Mouse (Mus musculus): ENCODE measurements around the gene Ethe1. TPM values are rescaled to one million over a fixed set of nuclear protein-coding genes. Genes with fewer than 3 reads are reported as not detected.

Ethe1 gene
- polyA plus RNA-seq, 1 experiment from 2014 or later: 43.7 TPM

GRCm38 (mm10) chr7:24628685-24629610 is 41.6 kb downstream of the Ethe1 start:
- TF ChIP-seq CTCF (IDR thresholded peaks at IDR 0.05; ENCODE audit: low read depth): peak; percentile 21; the same call in 1 of the 2 replicates
- DNase-seq (ENCODE audit: low spot score): peak; percentile 90
- Histone ChIP-seq H3K36me3 (ENCODE audit: insufficient read depth, low read length) (no peaks in the 10 kb centered on the region), H3K9ac (ENCODE audit: low read depth, low read length) (peak overlapping the region; percentile 32; the same call in 1 of the 2 replicates), H3K27me3 (ENCODE audit: insufficient read depth, low read length) (no peaks in the 10 kb centered on the region), H3K4me2 (ENCODE audit: low read length) (peak overlapping the region; percentile 49), H3K27ac (no peak overlapping the region), H3K4me1 (replicated peaks; ENCODE audit: insufficient read depth, low read length) (no peaks in the 10 kb centered on the region), H3K4me3 (replicated peaks; ENCODE audit: low read depth, low read length) (peak overlapping the region; percentile 19; the same call in 1 of the 2 replicates), H3K9me3 (replicated peaks; ENCODE audit: low read length) (no peaks in the 10 kb centered on the region)
- WGBS: 6% methylated on average over 32 of the region's 33 CpGs
- peak; percentile 88 for ATAC-seq (replicated peaks; ENCODE audit: low FRiP score, low read depth)

DNA sequence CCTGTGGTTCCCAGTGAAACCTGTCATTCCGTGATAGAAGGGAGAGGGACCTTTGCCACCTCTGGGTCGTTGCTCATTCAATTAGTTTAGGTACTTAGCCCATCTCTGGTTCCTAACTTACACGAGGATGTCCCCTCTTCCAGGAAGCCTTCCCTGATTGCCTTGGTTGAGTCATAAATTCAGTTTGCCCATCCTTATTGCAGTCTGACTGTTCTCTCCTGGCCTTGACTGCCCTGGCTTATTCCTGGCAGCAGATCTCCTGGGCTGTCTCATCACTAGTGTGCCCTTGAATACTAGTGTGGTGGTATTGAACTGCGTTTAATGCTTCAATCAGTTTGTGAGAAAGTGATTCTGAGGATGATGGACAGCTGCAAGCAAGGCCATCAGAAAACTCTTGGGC is 42.3 kb downstream of the Ethe1 start:
- Histone ChIP-seq H3K36me3 (ENCODE audit: insufficient read depth, low read length) (no peaks in the 10 kb centered on the region), H3K4me1 (replicated peaks; ENCODE audit: insufficient read depth, low read length) (no peaks in the 10 kb centered on the region), H3K27ac (no peak overlapping the region), H3K9me3 (replicated peaks; ENCODE audit: low read length) (no peaks in the 10 kb centered on the region), H3K9ac (ENCODE audit: low read depth, low read length) (no peak overlapping the region), H3K4me2 (ENCODE audit: low read length) (no peak overlapping the region), H3K4me3 (replicated peaks; ENCODE audit: low read depth, low read length) (no peak overlapping the region), H3K27me3 (ENCODE audit: insufficient read depth, low read length) (no peaks in the 10 kb centered on the region)
- no peak for TF ChIP-seq CTCF (IDR thresholded peaks at IDR 0.05; ENCODE audit: low read depth)
- WGBS: 66% methylated on average over 4 of the region's 4 CpGs
- no peak for DNase-seq (ENCODE audit: low spot score)
- ATAC-seq (replicated peaks; ENCODE audit: low FRiP score, low read depth): no peak

DNA sequence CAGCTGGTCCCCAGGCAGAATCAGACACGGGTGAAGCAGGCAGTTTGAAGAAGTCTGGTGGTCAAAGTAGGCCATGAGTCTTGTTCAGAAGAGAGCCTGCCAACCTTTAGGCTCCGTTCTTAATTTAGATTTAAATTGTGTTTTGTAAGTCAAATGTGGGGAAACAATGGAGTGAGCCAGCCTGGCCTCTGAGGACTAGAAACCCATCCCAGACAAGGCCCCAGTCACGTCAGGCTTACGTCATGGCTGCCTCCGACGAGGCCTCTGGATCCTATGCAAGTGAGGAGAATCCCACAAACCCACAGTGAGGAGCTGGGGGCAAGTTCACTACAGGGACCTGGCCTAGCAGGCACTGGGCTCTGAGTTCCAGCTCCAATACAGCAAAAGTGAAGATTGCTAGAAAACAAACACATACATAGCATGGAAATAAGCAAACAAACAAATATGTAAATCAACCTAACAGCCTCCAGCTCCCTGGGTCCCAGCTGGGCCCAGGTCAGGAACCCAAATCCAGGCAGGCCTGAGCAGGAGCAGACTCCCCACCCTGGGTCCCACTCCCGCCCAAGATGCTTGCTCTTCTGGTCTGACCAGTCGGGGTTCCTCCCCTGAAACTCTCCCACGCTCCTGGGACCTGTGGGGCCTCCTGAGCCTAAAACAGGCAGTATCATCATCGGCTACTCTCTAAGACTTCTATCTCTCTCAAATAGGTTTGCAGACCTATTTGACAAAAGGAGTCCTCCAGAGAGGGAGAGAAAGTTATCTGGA is 43.0 kb downstream of the Ethe1 start:
- H3K36me3 ChIP-seq (ENCODE audit: insufficient read depth, low read length): no peaks in the 10 kb centered on the region
- no peak overlapping the region for H3K4me3 ChIP-seq (replicated peaks; ENCODE audit: low read depth, low read length)
- H3K9ac ChIP-seq (ENCODE audit: low read depth, low read length): no peak overlapping the region
- TF ChIP-seq CTCF (IDR thresholded peaks at IDR 0.05; ENCODE audit: low read depth): no peak
- ATAC-seq (replicated peaks; ENCODE audit: low FRiP score, low read depth) (no peak), DNase-seq (ENCODE audit: low spot score) (no peak)
- no peaks in the 10 kb centered on the region for H3K9me3 ChIP-seq (replicated peaks; ENCODE audit: low read length)
- H3K27ac ChIP-seq: no peak overlapping the region
- H3K4me2 ChIP-seq (ENCODE audit: low read length): no peak overlapping the region
- H3K27me3 ChIP-seq (ENCODE audit: insufficient read depth, low read length): no peaks in the 10 kb centered on the region
- no peaks in the 10 kb centered on the region for H3K4me1 ChIP-seq (replicated peaks; ENCODE audit: insufficient read depth, low read length)
- 80% methylated on average over 10 of the region's 10 CpGs for WGBS

DNA sequence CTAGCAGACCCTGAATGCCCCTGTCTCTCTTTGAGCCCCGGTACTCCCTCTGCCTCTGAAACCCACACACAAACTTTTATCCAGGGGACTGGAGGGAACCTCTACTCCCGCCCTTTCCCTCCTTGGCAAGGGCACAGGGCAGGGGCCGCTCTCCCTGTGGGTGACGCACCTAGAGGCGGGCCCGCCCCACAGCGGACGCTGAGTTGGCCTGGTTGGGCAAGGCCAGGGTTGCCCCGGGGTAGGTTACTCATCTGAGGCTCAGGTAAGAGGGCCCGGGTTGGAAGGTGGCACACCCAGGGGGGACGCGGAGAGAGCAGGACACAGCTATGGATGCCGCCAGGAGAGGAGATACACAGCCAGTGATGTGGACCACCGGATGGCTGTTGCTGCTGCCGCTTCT is 48.9 kb downstream of the Ethe1 start, which contains the start of gene Lypd3:
TSS of gene Lypd3 (plus strand) at position 287 of the 400 bp plus-strand sequence.
- H3K4me3 ChIP-seq (replicated peaks; ENCODE audit: low read depth, low read length): no peak within 1 kb of the TSS
- no peak within 1 kb of the TSS for H3K4me2 ChIP-seq (ENCODE audit: low read length)
- H3K4me1 ChIP-seq (replicated peaks; ENCODE audit: insufficient read depth, low read length): no peaks in the 10 kb centered on the region; the same call in 1 of the 2 replicates
- TF ChIP-seq CTCF (IDR thresholded peaks at IDR 0.05; ENCODE audit: low read depth): no peak
- H3K27ac ChIP-seq: no peak within 1 kb of the TSS
- no peak for DNase-seq (ENCODE audit: low spot score)
- ATAC-seq (replicated peaks; ENCODE audit: low FRiP score, low read depth): no peak; the same call in 1 of the 2 replicates
- no peaks in the 10 kb centered on the region for H3K9me3 ChIP-seq (replicated peaks; ENCODE audit: low read length)
- peaks cover 17% of the 10 kb centered on the region for H3K27me3 ChIP-seq (ENCODE audit: insufficient read depth, low read length)
- no peaks in the 10 kb centered on the region for H3K36me3 ChIP-seq (ENCODE audit: insufficient read depth, low read length)
- H3K9ac ChIP-seq (ENCODE audit: low read depth, low read length): no peak within 1 kb of the TSS
- WGBS: 17% methylated on average over 15 of the region's 15 CpGs

- no peaks in the 10 kb centered on the region for H3K36me3 ChIP-seq (ENCODE audit: insufficient read depth, low read length)
- DNase-seq (ENCODE audit: low spot score) (no peak), ATAC-seq (replicated peaks; ENCODE audit: low FRiP score, low read depth) (no peak)
- TF ChIP-seq CTCF (IDR thresholded peaks at IDR 0.05; ENCODE audit: low read depth): no peak
- no peak overlapping the region for H3K9ac ChIP-seq (ENCODE audit: low read depth, low read length)
- H3K4me1 ChIP-seq (replicated peaks; ENCODE audit: insufficient read depth, low read length): no peaks in the 10 kb centered on the region; the same call in 1 of the 2 replicates
- peaks cover 17% of the 10 kb centered on the region for H3K27me3 ChIP-seq (ENCODE audit: insufficient read depth, low read length)
- H3K4me3 ChIP-seq (replicated peaks; ENCODE audit: low read depth, low read length): no peak overlapping the region
- H3K4me2 ChIP-seq (ENCODE audit: low read length): no peak overlapping the region
- no peak overlapping the region for H3K27ac ChIP-seq
- WGBS: 4% methylated on average over 17 of the region's 18 CpGs
- no peaks in the 10 kb centered on the region for H3K9me3 ChIP-seq (replicated peaks; ENCODE audit: low read length)
Measured at GRCm38 (mm10) chr7:24637046-24637445, 49.7 kb downstream of the Ethe1 start.

All from kidney, postnatal 0 days (tissue).